Mouse (Mus musculus): ENCODE measurements at regions not wholly inside any gene's neighbourhood (a gene's known extent, or its start where the extent isn't known, plus 50 kb on each side); places are given as distances from the start of the nearest gene placed in this dataset.

GRCm38 (mm10) chr2:48414596-48415481 lies 399.1 kb upstream of the Acvr2a start:
- H3K27ac ChIP-seq: no peak overlapping the region
- H3K27me3 ChIP-seq (ENCODE audit: control insufficient read depth, insufficient read depth, low read length): no peaks in the 10 kb centered on the region
- TF ChIP-seq CTCF (IDR thresholded peaks at IDR 0.05; ENCODE audit: low read depth) (no peak), EP300 (IDR thresholded peaks at IDR 0.05; ENCODE audit: low read depth) (no peak)
- 60% methylated on average over 10 of the region's 10 CpGs for WGBS (ENCODE audit: insufficient replicate concordance)
- no peaks in the 10 kb centered on the region for H3K9me3 ChIP-seq (ENCODE audit: control insufficient read depth, low read length)
- no peak overlapping the region for H3K4me3 ChIP-seq (ENCODE audit: insufficient read depth in 1 of 2, low read depth in 2 of 2, low read length in 2 of 2)
- DNase-seq (ENCODE audit: low read depth in 3 of 3, low spot score in 3 of 3) (no peak), ATAC-seq (ENCODE audit: insufficient read depth) (no peak)
- H3K36me3 ChIP-seq (replicated peaks; ENCODE audit: control insufficient read depth, insufficient read depth, low read depth): no peaks in the 10 kb centered on the region
- no peak overlapping the region for H3K4me2 ChIP-seq (ENCODE audit: low read depth)
- 0 out of 4 replicates have a peak, but pooled peaks cover 0 to 2% of the 10 kb centered on the region in 2 experiments for H3K4me1 ChIP-seq (replicated peaks; ENCODE audit: control insufficient read depth in 2 of 2, insufficient read depth in 2 of 2, low read length in 1 of 2)
- no peak overlapping the region for H3K9ac ChIP-seq (replicated peaks)

GRCm38 (mm10) chr2:48416207-48416750 lies 397.6 kb upstream of the Acvr2a start:
- Histone ChIP-seq H3K36me3 (replicated peaks; ENCODE audit: control insufficient read depth, insufficient read depth, low read depth) (no peaks in the 10 kb centered on the region), H3K9ac (replicated peaks) (no peak overlapping the region), H3K27ac (no peak overlapping the region), H3K27me3 (ENCODE audit: control insufficient read depth, insufficient read depth, low read length) (no peaks in the 10 kb centered on the region), H3K4me3 (ENCODE audit: insufficient read depth in 1 of 2, low read depth in 2 of 2, low read length in 2 of 2) (no peak overlapping the region), H3K4me2 (ENCODE audit: low read depth) (no peak overlapping the region), H3K9me3 (ENCODE audit: control insufficient read depth, low read length) (no peaks in the 10 kb centered on the region), H3K4me1 (replicated peaks; ENCODE audit: control insufficient read depth in 2 of 2, insufficient read depth in 2 of 2, low read length in 1 of 2) (0 out of 4 replicates have a peak, but pooled peaks cover 0 to 2% of the 10 kb centered on the region in 2 experiments)
- ATAC-seq (ENCODE audit: insufficient read depth) (no peak), DNase-seq (ENCODE audit: low read depth in 3 of 3, low spot score in 3 of 3) (no peak)
- 70% methylated on average over 3 of the region's 3 CpGs for WGBS (ENCODE audit: insufficient replicate concordance)
- TF ChIP-seq CTCF (IDR thresholded peaks at IDR 0.05; ENCODE audit: low read depth) (no peak), EP300 (IDR thresholded peaks at IDR 0.05; ENCODE audit: low read depth) (no peak)

- no peaks in the 10 kb centered on the region for H3K9me3 ChIP-seq (ENCODE audit: control insufficient read depth, low read length)
- no peak overlapping the region for H3K4me3 ChIP-seq (ENCODE audit: insufficient read depth in 1 of 2, low read depth in 2 of 2, low read length in 2 of 2)
- no peak overlapping the region for H3K9ac ChIP-seq (replicated peaks)
- TF ChIP-seq CTCF (IDR thresholded peaks at IDR 0.05; ENCODE audit: low read depth) (no peak), EP300 (IDR thresholded peaks at IDR 0.05; ENCODE audit: low read depth) (no peak)
- WGBS (ENCODE audit: insufficient replicate concordance): 65% methylated on average over 4 of the region's 4 CpGs
- DNase-seq (ENCODE audit: low read depth in 3 of 3, low spot score in 3 of 3) (no peak), ATAC-seq (ENCODE audit: insufficient read depth) (no peak)
- 0 out of 4 replicates have a peak, but pooled peaks cover 0 to 2% of the 10 kb centered on the region in 2 experiments for H3K4me1 ChIP-seq (replicated peaks; ENCODE audit: control insufficient read depth in 2 of 2, insufficient read depth in 2 of 2, low read length in 1 of 2)
- no peaks in the 10 kb centered on the region for H3K36me3 ChIP-seq (replicated peaks; ENCODE audit: control insufficient read depth, insufficient read depth, low read depth)
- H3K4me2 ChIP-seq (ENCODE audit: low read depth): no peak overlapping the region
- H3K27me3 ChIP-seq (ENCODE audit: control insufficient read depth, insufficient read depth, low read length): no peaks in the 10 kb centered on the region
- H3K27ac ChIP-seq: no peak overlapping the region
Observed at GRCm38 (mm10) chr2:48417000-48417596, 396.8 kb upstream of the Acvr2a start.

GRCm38 (mm10) chr2:48420791-48421190 lies 393.1 kb upstream of the Acvr2a start:
- ATAC-seq (ENCODE audit: insufficient read depth): no peak

More at GRCm38 (mm10) chr2:48420791-48421190, 393.1 kb upstream of the Acvr2a start:
- no peak overlapping the region for H3K4me3 ChIP-seq (ENCODE audit: insufficient read depth in 1 of 2, low read depth in 2 of 2, low read length in 2 of 2)
- H3K4me1 ChIP-seq (replicated peaks; ENCODE audit: control insufficient read depth in 2 of 2, insufficient read depth in 2 of 2, low read length in 1 of 2): no peaks in the 10 kb centered on the region
- H3K27me3 ChIP-seq (ENCODE audit: control insufficient read depth, insufficient read depth, low read length): no peaks in the 10 kb centered on the region
- H3K4me2 ChIP-seq (ENCODE audit: low read depth): no peak overlapping the region
- no peaks in the 10 kb centered on the region for H3K9me3 ChIP-seq (ENCODE audit: control insufficient read depth, low read length)
- H3K27ac ChIP-seq: no peak overlapping the region
- 64% methylated on average over 3 of the region's 3 CpGs for WGBS (ENCODE audit: insufficient replicate concordance)
- no peaks in the 10 kb centered on the region for H3K36me3 ChIP-seq (replicated peaks; ENCODE audit: control insufficient read depth, insufficient read depth, low read depth)
- TF ChIP-seq CTCF (IDR thresholded peaks at IDR 0.05; ENCODE audit: low read depth): no peak
- no peak for TF ChIP-seq EP300 (IDR thresholded peaks at IDR 0.05; ENCODE audit: low read depth)
- H3K9ac ChIP-seq (replicated peaks): no peak overlapping the region
- DNase-seq (ENCODE audit: low read depth in 3 of 3, low spot score in 3 of 3): no peak

Data from liver, embryonic 14.5 days (tissue).